12 mouse cellular contexts compared by ENCODE assay signal in the genomic region with DNA sequence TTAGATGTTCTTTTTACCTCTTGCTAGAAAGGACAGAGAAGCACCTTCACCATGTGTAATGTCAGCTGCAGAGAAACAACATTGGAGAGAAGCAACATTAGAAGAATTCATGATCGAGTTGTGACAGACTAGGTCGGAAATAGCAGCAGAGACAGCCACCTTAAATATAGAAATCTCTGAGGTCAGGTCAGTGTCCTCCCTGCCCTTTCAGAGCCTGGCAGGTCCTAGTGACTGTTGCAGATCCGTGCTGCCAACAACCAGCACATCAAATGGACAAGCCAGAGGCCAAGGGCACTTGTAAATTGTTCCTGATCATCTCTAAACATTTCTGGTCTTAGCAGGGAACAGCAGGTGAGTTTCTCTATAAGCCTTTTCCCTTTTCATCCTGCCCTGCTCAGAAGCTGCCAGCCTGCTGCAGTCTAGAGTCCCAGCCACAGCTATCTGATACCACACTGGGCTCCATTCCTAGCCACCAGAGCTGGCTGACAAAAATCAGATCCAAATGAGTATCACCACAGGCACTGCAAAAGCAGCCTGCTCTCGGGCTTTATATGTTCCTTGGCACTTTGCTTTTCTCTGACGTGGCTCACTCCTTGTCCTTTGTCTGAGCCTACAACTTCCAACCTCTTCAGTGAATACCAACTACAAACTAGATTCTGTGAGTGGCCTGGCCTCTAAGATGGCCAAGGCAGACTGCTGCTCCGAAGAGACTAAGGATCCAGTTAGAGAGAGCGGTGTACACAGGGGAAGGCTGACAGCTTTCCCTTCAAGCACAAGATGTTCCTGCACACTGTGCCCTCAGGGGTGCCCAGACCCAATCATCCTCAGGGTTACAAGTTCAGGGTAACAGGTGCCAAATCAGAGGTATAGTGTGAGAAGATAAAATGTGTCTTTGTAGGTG.
DNase-seq lines count a peak whose midpoint lies in the region; ATAC-seq and TF ChIP-seq lines count a peak whose summit lies in the region.
"Had no signal": no experiment of that assay in that cellular context is flagged by ENCODE, and none has a peak within 500 bp of the region (broad histone marks: within the 10 kb centered on the region; RNA-seq: fewer than 3 reads in every experiment).

No protein-coding gene starts in this region.

- TF ChIP-seq CTCF in layer of hippocampus, adult 2 months (conservative IDR thresholded peaks at IDR 0.05), result no peak
- TF ChIP-seq CTCF in heart, postnatal 0 days (IDR thresholded peaks at IDR 0.05; ENCODE audit: low read depth), result no peak

- H3K27ac ChIP-seq in layer of hippocampus, adult 2 months, result peak overlapping the region; percentile 69
- no peak overlapping the region for H3K27ac ChIP-seq in forebrain, embryonic 16.5 days (ENCODE audit: low read length)
- H3K27ac ChIP-seq in heart, postnatal 0 days (ENCODE audit: low read depth), result peak overlapping the region; percentile 13
- H3K27ac ChIP-seq: heart, embryonic 15.5 days had no signal

- TF ChIP-seq EP300 in heart, postnatal 0 days (IDR thresholded peaks at IDR 0.05; ENCODE audit: low read depth), result no peak

- peaks cover 7% of the 10 kb centered on the region for H3K4me1 ChIP-seq in forebrain, embryonic 16.5 days (replicated peaks; ENCODE audit: control insufficient read depth, insufficient read depth, low read length)
- peaks cover 9% of the 10 kb centered on the region; the same call in 1 of the 2 replicates for H3K4me1 ChIP-seq in heart, postnatal 0 days (ENCODE audit: control insufficient read depth, insufficient read depth)

- no peak for DNase-seq in layer of hippocampus, adult 2 months (ENCODE audit: low spot score in 2 of 2)
- no peak for DNase-seq in layer of hippocampus, postnatal 25 days (ENCODE audit: extremely low spot score in 1 of 2, low spot score in 1 of 2)
- peak; percentile 9 for DNase-seq in heart, postnatal 0 days (ENCODE audit: low spot score)
- DNase-seq in retina, postnatal 1 day, result peak; percentile 44
- DNase-seq in cerebellum, adult 18-20 months, result no peak
- no peak for DNase-seq in urinary bladder, adult 18-20 months (ENCODE audit: low spot score in 2 of 2)
- no peak for DNase-seq in liver
- DNase-seq: adrenal gland, adult 2 months; lung, postnatal 10 days; thymus, postnatal 36 days had no signal

- H3K36me3 ChIP-seq in forebrain, embryonic 16.5 days (ENCODE audit: control insufficient read depth, insufficient read depth), result no peaks in the 10 kb centered on the region
- H3K36me3 ChIP-seq in heart, postnatal 0 days (replicated peaks; ENCODE audit: control insufficient read depth, insufficient read depth, low read length), result no peaks in the 10 kb centered on the region
- H3K36me3 ChIP-seq: heart, embryonic 15.5 days had no signal

- ATAC-seq in forebrain, embryonic 16.5 days, result peak; percentile 77
- ATAC-seq in heart, postnatal 0 days (ENCODE audit: insufficient read depth, low read depth), result no peak; the same call in 1 of the 2 replicates

- WGBS in forebrain, embryonic 16.5 days, result 52% methylated on average over 7 of the region's 7 CpGs
- WGBS in heart, postnatal 0 days, result 38% methylated on average over 7 of the region's 7 CpGs

- no peaks in the 10 kb centered on the region for H3K9me3 ChIP-seq in forebrain, embryonic 16.5 days (ENCODE audit: control insufficient read depth, low read length)
- H3K9me3 ChIP-seq in heart, postnatal 0 days (replicated peaks; ENCODE audit: control insufficient read depth, low read length), result no peaks in the 10 kb centered on the region
- H3K9me3 ChIP-seq: heart, embryonic 15.5 days had no signal

- no peak overlapping the region for H3K9ac ChIP-seq in forebrain, embryonic 16.5 days (replicated peaks; ENCODE audit: low read depth, low read length)
- no peak overlapping the region for H3K9ac ChIP-seq in heart, postnatal 0 days (replicated peaks; ENCODE audit: low read depth, low read length)
- H3K9ac ChIP-seq: heart, embryonic 15.5 days had no signal

- no peaks in the 10 kb centered on the region for H3K27me3 ChIP-seq in forebrain, embryonic 16.5 days (replicated peaks; ENCODE audit: control insufficient read depth, insufficient read depth, low read length)
- H3K27me3 ChIP-seq in heart, postnatal 0 days (ENCODE audit: control insufficient read depth, insufficient read depth, low read length), result no peaks in the 10 kb centered on the region
- H3K27me3 ChIP-seq: heart, embryonic 15.5 days had no signal

- no peak overlapping the region for H3K4me2 ChIP-seq in forebrain, embryonic 16.5 days (ENCODE audit: low read length)
- H3K4me2 ChIP-seq in heart, postnatal 0 days (ENCODE audit: low read depth, low read length), result no peak overlapping the region
- H3K4me2 ChIP-seq: heart, embryonic 15.5 days had no signal

- H3K4me3 ChIP-seq in layer of hippocampus, adult 2 months, result no peak overlapping the region
- no peak overlapping the region for H3K4me3 ChIP-seq in forebrain, embryonic 16.5 days (replicated peaks; ENCODE audit: low read length)
- H3K4me3 ChIP-seq in heart, postnatal 0 days (ENCODE audit: low read depth, low read length), result no peak overlapping the region
- H3K4me3 ChIP-seq: heart, embryonic 15.5 days had no signal

Comparison
In these comparisons a context has a peak if more than half of its experiments do, and no peak if none do; other contexts are left out.
1. DNase-seq: peak in heart, postnatal 0 days (single experiment) and retina, postnatal 1 day (single experiment); none in layer of hippocampus, adult 2 months (0 of 2), layer of hippocampus, postnatal 25 days (0 of 2), cerebellum, adult 18-20 months (0 of 2), urinary bladder, adult 18-20 months (0 of 2) and liver (single experiment).